Mouse (Mus musculus): ENCODE results near the gene Ephb1. TPM values are rescaled to one million over a fixed set of nuclear protein-coding genes. Genes with fewer than 3 reads are reported as not detected.

The Ephb1 gene
- total RNA-seq, 2 experiments from 2014 or later: 1.8 to 2.1 TPM

DNA sequence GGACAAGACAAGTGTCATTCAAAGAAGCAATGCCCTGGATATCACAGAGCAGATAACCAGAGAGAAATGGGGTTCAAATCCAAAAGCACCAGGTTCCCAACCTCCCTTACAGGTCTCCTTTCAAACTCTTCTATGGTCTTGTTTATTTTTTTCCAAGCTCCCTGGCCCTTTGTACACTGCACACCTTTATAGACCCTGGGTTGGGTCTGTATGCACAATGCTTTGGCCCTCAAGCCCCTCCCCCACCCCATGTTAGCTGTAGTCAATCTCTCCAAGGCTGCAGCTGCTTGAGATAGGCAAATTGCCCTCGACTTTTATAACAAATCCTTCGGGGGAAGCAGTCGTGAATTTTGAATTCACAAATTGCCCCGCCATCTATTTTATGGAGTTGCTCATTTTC lies 429.7 kb downstream of the Ephb1 start:
- DNase-seq (ENCODE audit: low spot score in 2 of 2): no peak

GRCm38 (mm10) chr9:101922846-101923245 lies 431.6 kb downstream of the Ephb1 start:
- no peak for DNase-seq (ENCODE audit: low spot score in 2 of 2)

DNA sequence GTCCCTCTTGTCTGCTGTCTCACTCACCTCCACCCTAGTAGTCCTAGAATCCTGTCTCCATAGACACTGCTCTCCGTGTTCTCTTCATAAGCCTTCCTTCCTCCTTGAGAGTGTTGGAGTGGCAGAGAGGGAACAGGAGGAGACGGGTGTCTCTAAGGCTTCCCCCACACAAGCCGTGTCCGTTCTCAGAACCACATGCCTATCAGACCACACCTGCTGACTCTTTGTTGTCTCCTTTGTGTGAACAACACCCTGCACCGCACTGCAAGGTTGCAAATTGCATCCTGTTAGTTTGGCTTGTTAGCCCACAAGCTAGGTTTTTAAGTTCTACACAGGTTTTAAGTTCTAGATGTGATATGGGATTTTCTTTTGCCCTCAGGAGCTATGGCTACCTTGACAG lies 435.2 kb downstream of the Ephb1 start:
- no peak for DNase-seq (ENCODE audit: low spot score in 2 of 2)

DNA sequence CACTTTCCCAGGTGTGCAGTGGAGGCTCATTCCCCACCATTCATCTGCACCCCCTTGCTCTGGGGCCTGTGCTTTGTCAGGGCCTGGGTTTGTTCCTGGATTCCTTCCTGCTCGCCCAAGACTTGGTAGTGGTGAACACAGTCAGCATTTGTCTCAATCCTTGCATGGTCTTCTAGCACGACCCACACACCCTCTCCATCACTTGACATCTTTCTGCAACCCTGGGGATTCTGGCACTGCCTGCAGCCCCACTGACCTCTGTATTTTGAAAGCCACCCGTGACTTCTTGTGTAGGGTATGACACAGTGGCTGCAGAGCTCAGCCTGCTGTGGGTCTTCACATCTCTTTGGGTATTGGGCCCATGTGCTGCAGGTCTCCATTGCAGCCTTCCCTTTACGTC lies 435.7 kb downstream of the Ephb1 start:
- DNase-seq (ENCODE audit: low spot score in 2 of 2): no peak

- DNase-seq (ENCODE audit: low spot score in 2 of 2): no peak
These were observed 439.4 kb downstream of the Ephb1 start for GRCm38 (mm10) chr9:101915082-101915481.

GRCm38 (mm10) chr9:101911176-101911866 lies 443.2 kb downstream of the Ephb1 start:
- DNase-seq (ENCODE audit: low spot score in 2 of 2): no peak

GRCm38 (mm10) chr9:101909491-101909890 lies 445.0 kb downstream of the Ephb1 start:
- no peak for DNase-seq (ENCODE audit: low spot score in 2 of 2)

GRCm38 (mm10) chr9:101908849-101909248 lies 445.6 kb downstream of the Ephb1 start:
- DNase-seq (ENCODE audit: low spot score in 2 of 2): no peak

DNA sequence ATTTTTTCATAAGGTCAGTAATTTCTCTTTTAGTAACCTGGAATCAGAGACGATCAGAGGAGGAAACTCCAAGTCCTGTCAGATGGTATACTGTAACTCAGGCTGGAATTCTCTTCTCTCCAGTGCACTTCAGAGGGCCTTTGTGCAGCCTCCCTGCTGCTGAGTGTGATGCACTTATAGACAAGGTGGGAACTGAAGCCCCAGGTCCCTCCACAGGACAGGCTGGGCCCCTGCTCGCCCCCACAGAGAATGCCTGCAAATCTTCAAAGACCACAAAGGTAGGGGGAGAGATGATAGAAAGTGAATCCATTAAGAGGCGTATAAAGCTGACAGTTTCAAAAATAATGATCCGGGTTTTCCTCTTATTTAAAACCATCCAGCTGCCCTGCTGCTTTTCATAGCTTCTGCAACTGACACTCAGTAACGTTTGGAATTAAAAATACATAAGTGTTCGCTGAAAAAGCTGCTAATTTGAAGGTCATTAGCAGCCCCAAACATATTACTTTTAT lies 446.7 kb downstream of the Ephb1 start:
- no peak for DNase-seq (ENCODE audit: low spot score in 2 of 2)

GRCm38 (mm10) chr9:101903406-101903805 lies 451.1 kb downstream of the Ephb1 start:
- DNase-seq (ENCODE audit: low spot score in 2 of 2): no peak

DNA sequence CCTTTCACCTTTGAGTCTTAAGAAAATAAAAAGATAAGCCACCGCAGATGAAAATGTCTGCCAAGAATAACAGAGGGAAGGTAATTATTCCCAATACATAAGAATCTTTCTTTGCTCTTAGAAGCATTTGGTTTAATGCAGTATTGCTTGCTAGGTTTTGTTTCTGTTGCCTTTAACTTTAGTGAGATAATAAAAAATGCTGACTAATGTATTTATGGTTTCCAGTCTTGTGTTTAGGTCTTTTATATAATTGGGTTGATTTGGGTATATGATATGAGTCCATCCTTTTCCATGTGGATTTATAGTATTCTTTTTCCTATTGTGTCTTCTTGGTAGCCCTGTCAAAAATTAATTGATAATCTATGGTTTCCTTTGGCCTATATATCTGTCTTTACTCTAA lies 456.6 kb downstream of the Ephb1 start:
- no peak for DNase-seq (ENCODE audit: low spot score in 2 of 2)

DNA sequence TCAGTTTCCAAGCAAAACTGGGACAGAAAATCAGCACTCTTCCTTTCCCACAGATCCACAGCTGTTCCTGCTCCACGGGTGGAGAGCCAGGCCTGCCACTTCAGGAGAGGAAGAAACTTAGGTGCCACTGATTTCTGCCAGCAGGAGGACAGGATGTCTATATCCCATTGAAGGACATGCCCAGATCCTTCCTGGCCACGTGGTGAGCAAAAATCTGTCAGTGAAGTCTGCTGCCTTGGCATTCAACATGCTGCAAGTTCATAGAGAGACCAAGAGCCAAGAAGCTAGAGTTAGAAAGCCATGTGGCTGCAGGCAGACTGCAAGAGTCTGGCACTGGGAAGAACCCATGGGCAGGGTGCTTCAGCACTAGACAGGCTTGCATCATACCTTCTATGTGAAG lies 471.2 kb downstream of the Ephb1 start:
- DNase-seq (ENCODE audit: low spot score in 2 of 2): no peak

DNA sequence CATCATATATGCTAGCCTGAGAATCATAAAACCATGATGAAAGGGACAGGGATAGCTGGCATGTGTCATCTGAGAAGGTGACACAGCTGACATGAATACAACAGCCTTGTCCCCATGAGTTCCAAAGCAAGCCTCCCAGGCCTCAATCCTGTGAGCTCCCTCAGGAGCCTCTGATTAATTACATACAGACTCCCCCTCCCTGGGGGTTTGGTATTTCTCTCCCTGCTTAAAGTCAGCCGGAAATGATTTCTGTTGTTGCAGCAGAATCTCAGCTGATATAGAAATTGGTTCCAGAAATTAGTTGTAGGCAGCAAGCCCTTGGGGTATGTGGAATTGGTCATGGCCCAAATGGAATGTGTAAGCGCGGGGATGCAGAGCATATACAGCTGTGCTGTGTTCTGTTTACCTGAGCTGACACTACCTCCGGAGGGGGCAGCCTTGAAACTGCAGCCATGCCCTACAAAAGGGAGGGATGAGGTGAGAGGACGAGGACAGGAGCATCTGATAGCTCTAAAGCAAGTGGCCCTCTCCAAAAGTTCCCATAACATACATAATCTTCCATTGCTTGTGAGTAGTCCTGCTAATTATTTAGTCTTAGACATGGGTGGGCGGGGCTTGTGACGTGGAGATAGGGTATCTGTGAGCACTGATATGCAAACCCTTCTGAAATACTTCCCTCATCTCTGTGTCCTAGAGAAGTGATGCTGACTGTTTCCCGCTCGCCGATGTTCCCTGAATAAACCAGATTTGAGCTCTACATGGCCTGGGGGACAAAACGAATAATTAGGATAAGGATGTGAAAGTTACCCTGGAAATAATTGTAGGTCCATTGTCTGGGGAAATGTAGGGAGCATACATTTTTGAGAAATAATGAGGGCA lies 477.1 kb downstream of the Ephb1 start:
- DNase-seq (ENCODE audit: low spot score in 2 of 2): no peak

- DNase-seq (ENCODE audit: low spot score in 2 of 2): no peak
These were observed 479.2 kb downstream of the Ephb1 start for GRCm38 (mm10) chr9:101875306-101875705.

Small RNA genes lying within 50 kb of the gene (microRNA-seq; reads per million reads assigned to microRNA genes)
- gene Mir7243 (ENCODE audit: borderline number of aligned reads in 2 of 2): 0 reads per million in 2 experiments

Other genes with a start within 250 kb of the Ephb1 start
- gene Ky, start 151.1 kb upstream of the Ephb1 start, total RNA-seq (2021): under 1 TPM; 0.27 to 0.35 TPM